Mouse (Mus musculus) adrenal gland, adult 10 weeks (tissue): ENCODE results near the gene Ubash3b. TPM values are rescaled to one million over a fixed set of nuclear protein-coding genes. Genes with fewer than 3 reads are reported as not detected.

Experiments
- polyA plus RNA-seq: library from polyadenylated mRNA; stranded (reverse); fragments of 350-450 nt; fragmentation: Illumina TruSeq; extraction: RNeasy Lipid Tissue Mini Kit (QIAGEN cat#74804); gene quantifications from one replicate; pipeline ENCODE4 v1.2.3, GENCODE M21; 2014; ENCODE audit warnings: low read depth, low replicate concordance

The Ubash3b gene
- polyA plus RNA-seq, result 1.8 TPM

GRCm38 (mm10) chr9:41161413-41161812 is at the start of gene Ubash3b:
TSS of gene Ubash3b (minus strand) at chr9:41161697.

GRCm38 (mm10) chr9:41004415-41004814 is 157.1 kb downstream of the Ubash3b start, which contains the start of gene Crtam:
TSS of gene Crtam (minus strand) at chr9:41004628.

GRCm38 (mm10) chr9:40963586-40964417 is 197.7 kb downstream of the Ubash3b start, which contains the start of gene Jhy:
TSS of gene Jhy (minus strand) at chr9:40964118.

Other genes with a start within 250 kb of the Ubash3b start
- not detected for gene Jhy, start 197.6 kb downstream of the Ubash3b start, polyA plus RNA-seq
- not detected for gene Crtam, start 157.1 kb downstream of the Ubash3b start, polyA plus RNA-seq